Mouse (Mus musculus) hindbrain, embryonic 13.5 days (tissue): Measurements from ENCODE around the gene Atp7b. TPM values are rescaled to one million over a fixed set of nuclear protein-coding genes. Genes with fewer than 3 reads are reported as not detected.

Experiments
- ATAC-seq: fragments of 200-750 bp; cut with Nextera tagmentation; 2 replicates; pipeline ENCODE4 v1.8.0; 2017; ENCODE audit warnings: moderate TSS enrichment; ENCODE audit not compliant: low FRiP score
- H3K27ac ChIP-seq: fragments of 300-500 bp; sonication (generic); 2 replicates; pipeline ENCODE4 v1.5.1; 2015; ENCODE audit warnings: inconsistent platforms, mild to moderate bottlenecking, moderate library complexity
- H3K27me3 ChIP-seq: fragments of 300-500 bp; sonication (generic); 2 replicates; pipeline ENCODE4 v1.6.1; 2015; ENCODE audit warnings: mild to moderate bottlenecking, inconsistent platforms
- H3K36me3 ChIP-seq: fragments of 300-500 bp; sonication (generic); 2 replicates; pipeline ENCODE4 v1.6.1; 2015; ENCODE audit warnings: mild to moderate bottlenecking, inconsistent platforms
- H3K4me1 ChIP-seq: fragments of 300-500 bp; sonication (generic); replicated peaks from 2 replicates; pipeline ENCODE4 v1.6.1; 2015; ENCODE audit warnings: inconsistent platforms
- H3K4me2 ChIP-seq: fragments of 300-500 bp; sonication (generic); 2 replicates; pipeline ENCODE4 v1.6.1; 2015; ENCODE audit warnings: inconsistent platforms, mild to moderate bottlenecking, moderate library complexity
- H3K4me3 ChIP-seq: fragments of 300-500 bp; sonication (generic); 2 replicates; pipeline ENCODE4 v1.5.1; 2015; ENCODE audit warnings: mild to moderate bottlenecking, inconsistent platforms
- H3K9ac ChIP-seq: fragments of 300-500 bp; sonication (generic); 2 replicates; pipeline ENCODE4 v1.6.1; 2015; ENCODE audit warnings: mild to moderate bottlenecking, inconsistent platforms
- H3K9me3 ChIP-seq: fragments of 300-500 bp; sonication (generic); 2 replicates; pipeline ENCODE4 v1.6.1; 2016; ENCODE audit warnings: inconsistent platforms
- WGBS: fragments of 180-500 bp; shearing (Covaris S2); methylation state at CpG from one replicate; pipeline ENCODE4 v1.1.7; 2015; 5-methylcytosine and 5-hydroxymethylcytosine counted together
- polyA plus RNA-seq: library from polyadenylated mRNA; unstranded; fragments of >200 nt; fragmentation: Nextera tagmentation; extraction: Ambion mirVana; gene quantifications from 2 replicates; pipeline ENCODE4 v1.2.1, GENCODE M21; 2015

The Atp7b gene
- polyA plus RNA-seq, result 1.6 and 1.7 TPM in 2 replicates

DNA sequence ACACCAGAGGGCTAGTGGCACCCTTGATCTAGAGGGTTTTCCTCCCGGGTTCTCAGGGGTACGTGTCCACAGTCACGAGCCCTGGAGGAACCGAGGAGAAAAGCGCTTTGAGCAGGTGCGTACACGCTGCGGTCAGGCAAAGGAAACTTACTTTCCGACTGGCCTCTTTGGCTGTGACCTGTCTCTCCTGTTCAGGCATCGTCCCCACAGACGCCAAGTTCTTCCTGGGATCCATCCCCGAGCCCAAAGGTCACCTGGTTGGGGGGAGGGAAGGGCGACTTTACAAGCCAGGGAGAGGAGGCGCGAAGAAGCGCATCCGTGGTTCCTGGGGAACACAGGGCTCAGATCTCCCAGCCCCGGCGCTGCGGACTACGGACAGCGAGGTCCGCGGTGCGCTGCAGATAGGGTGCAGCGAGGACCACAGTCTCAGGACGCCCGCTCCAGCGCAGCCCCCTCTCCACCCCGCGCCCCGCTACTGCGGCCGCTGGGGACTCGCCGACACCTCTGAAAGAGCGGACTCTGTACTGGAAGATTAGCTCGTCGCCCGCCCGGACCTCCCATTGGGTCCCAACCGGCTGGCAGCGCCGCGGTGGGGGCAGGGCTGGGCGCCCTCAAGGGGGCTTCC lies at the start of gene Atp7b:
Atp7b (minus strand) TSS at position 485 of the 625 bp plus-strand sequence.
- Histone ChIP-seq H3K4me2 (peak within 1 kb of the TSS; percentile 84), H3K36me3 (peaks cover 22% of the 10 kb centered on the region), H3K9me3 (no peaks in the 10 kb centered on the region), H3K27me3 (0 out of 2 replicates have a peak, but pooled peaks cover 11% of the 10 kb centered on the region), H3K9ac (peak within 1 kb of the TSS; percentile 76), H3K27ac (peak within 1 kb of the TSS; percentile 27), H3K4me1 (peaks cover 10% of the 10 kb centered on the region), H3K4me3 (peak within 1 kb of the TSS; percentile 56)
- WGBS, result under 1% methylated on average over 45 of the region's 46 CpGs
- peak; percentile 94 for ATAC-seq

DNA sequence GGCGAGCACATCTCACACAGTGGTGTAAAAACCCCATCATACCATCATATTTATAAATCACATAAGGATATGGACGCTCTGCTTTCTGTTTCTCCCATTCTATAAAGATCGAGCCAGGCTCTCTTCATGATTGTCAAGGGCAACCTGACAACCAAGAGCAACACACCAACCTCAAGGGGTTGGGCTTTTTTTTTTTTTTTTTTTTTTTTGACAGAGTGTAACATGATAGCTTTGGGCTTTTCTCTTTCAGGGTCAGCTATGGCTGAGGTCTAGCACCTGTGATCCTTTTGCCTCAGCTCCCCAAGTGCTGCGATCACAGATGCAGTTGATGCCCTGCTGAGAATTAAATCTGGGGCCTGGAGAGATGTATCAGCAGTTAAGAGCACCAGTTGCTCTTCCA lies 46.9 kb upstream of the Atp7b start:
- H3K4me2 ChIP-seq, result no peak overlapping the region
- H3K4me1 ChIP-seq, result no peaks in the 10 kb centered on the region
- no peak overlapping the region for H3K27ac ChIP-seq
- no peaks in the 10 kb centered on the region for H3K27me3 ChIP-seq
- 78% methylated on average over 4 of the region's 4 CpGs for WGBS
- no peak for ATAC-seq
- no peak overlapping the region for H3K9ac ChIP-seq
- H3K9me3 ChIP-seq, result no peaks in the 10 kb centered on the region
- no peak overlapping the region for H3K4me3 ChIP-seq
- H3K36me3 ChIP-seq, result no peaks in the 10 kb centered on the region

GRCm38 (mm10) chr8:22091568-22091967 lies 31.5 kb upstream of the Atp7b start:
- ATAC-seq, result no peak
- Histone ChIP-seq H3K4me1 (no peaks in the 10 kb centered on the region), H3K4me2 (no peak overlapping the region), H3K27me3 (no peaks in the 10 kb centered on the region), H3K9ac (no peak overlapping the region), H3K4me3 (no peak overlapping the region), H3K36me3 (no peaks in the 10 kb centered on the region), H3K9me3 (no peaks in the 10 kb centered on the region), H3K27ac (no peak overlapping the region)
- 50% methylated on average over 8 of the region's 8 CpGs for WGBS

- H3K36me3 ChIP-seq, result no peaks in the 10 kb centered on the region
- 93% methylated on average over 4 of the region's 4 CpGs for whole genome bisulfite sequencing
- no peak overlapping the region for H3K27ac ChIP-seq
- no peak overlapping the region for H3K4me2 ChIP-seq
- H3K9me3 ChIP-seq, result no peaks in the 10 kb centered on the region
- ATAC-seq, result no peak
- no peaks in the 10 kb centered on the region for H3K27me3 ChIP-seq
- H3K4me3 ChIP-seq, result no peak overlapping the region
- no peaks in the 10 kb centered on the region for H3K4me1 ChIP-seq
- no peak overlapping the region for H3K9ac ChIP-seq
Observed at GRCm38 (mm10) chr8:22089226-22089625, 29.1 kb upstream of the Atp7b start.

- no peak overlapping the region for H3K4me2 ChIP-seq
- no peaks in the 10 kb centered on the region for H3K4me1 ChIP-seq
- no peak for ATAC-seq
- H3K9ac ChIP-seq, result no peak overlapping the region
- H3K27ac ChIP-seq, result no peak overlapping the region
- H3K27me3 ChIP-seq, result no peaks in the 10 kb centered on the region
- no peaks in the 10 kb centered on the region for H3K36me3 ChIP-seq
- WGBS, result 90% methylated on average over 9 of the region's 9 CpGs
- no peaks in the 10 kb centered on the region for H3K9me3 ChIP-seq
- H3K4me3 ChIP-seq, result no peak overlapping the region
Observed at GRCm38 (mm10) chr8:22079313-22080007, 19.4 kb upstream of the Atp7b start.

DNA sequence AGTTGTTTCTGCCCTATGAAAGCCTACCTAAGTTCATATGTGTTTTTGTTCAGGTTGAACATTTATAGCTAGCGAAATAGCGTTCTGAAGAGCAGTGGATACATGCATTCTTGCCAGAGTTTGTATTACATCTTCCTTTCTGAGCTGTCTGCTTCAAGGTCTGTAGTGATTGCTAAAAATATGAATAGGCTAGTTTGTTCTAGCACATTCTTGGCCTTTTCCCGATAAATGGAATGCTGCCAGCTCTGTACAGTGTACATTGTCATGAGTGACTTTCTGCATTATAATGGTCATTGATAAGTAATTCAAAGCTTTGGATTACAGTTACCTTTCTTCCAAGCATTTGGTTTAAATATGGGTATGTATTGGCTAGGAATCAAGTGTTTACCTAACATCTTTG lies 1.0 kb upstream of the Atp7b start:
- H3K36me3 ChIP-seq, result peaks cover 34% of the 10 kb centered on the region
- no peak overlapping the region for H3K27ac ChIP-seq
- no peaks in the 10 kb centered on the region for H3K9me3 ChIP-seq
- peak overlapping the region; percentile 60; the same call in 1 of the 2 replicates for H3K9ac ChIP-seq
- 8% methylated on average over 3 of the region's 3 CpGs for WGBS
- H3K27me3 ChIP-seq, result 0 out of 2 replicates have a peak, but pooled peaks cover 11% of the 10 kb centered on the region
- no peak for ATAC-seq
- H3K4me2 ChIP-seq, result peak overlapping the region; percentile 68
- H3K4me1 ChIP-seq, result peaks cover 10% of the 10 kb centered on the region
- H3K4me3 ChIP-seq, result peak overlapping the region; percentile 56

DNA sequence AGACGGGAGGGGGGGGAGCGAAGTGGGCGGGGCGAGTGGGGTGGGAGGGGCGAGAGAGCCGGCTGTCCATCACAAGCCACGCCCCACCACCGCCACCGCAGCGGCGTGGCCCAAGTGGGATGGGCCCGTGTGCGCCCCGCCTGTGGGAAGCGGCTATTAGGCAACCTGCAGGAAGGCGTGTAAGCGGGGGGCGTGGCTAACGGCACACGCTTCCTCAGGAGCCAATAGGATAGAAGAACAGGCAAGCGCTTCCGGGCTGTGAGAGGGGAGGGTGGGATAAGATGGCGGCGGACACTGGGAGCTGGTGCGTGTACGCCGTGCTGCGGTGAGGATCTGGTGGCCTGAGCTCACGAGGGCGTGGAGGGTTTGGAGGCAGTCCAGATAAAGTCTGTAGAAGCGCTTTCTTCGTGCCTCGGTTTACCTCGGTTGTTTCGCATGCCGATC lies 363 bp upstream of the Atp7b start, which contains the start of gene Alg11:
Alg11 (plus strand) TSS at position 276 of the 444 bp plus-strand sequence.
- Histone ChIP-seq H3K4me3 (peak within 1 kb of the TSS; percentile 56), H3K36me3 (peaks cover 28% of the 10 kb centered on the region), H3K4me2 (peak within 1 kb of the TSS; percentile 84), H3K9ac (peak within 1 kb of the TSS; percentile 76), H3K9me3 (no peaks in the 10 kb centered on the region), H3K4me1 (peaks cover 10% of the 10 kb centered on the region), H3K27me3 (0 out of 2 replicates have a peak, but pooled peaks cover 11% of the 10 kb centered on the region), H3K27ac (peak within 1 kb of the TSS; percentile 27)
- 0% methylated on average over 32 of the region's 36 CpGs for WGBS
- peak; percentile 100 for ATAC-seq

DNA sequence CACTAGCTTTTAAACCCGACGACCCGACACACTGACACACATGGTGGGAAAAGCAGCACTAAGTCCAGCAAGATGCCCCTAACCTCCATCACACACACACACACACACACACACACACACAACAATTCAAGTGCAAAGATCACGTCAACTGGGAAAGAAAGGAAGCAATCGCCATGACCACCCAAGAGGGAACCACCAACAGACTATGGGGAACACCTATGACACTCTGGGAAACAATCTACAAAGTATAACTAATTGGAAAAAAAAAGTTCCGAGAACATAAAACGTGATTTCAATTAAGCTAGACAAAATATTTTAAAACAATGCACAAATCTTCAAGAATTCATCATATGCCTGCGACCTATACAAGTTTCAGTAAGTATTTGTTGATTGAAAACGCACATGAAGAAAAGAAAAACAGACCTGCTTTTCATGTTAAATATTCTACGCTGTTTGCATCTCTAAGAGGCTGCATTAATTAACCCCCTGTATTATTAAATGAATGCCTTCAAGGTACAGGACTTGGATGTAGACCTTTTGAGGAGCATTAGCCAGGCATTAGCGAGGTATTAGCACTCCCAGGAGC lies 859 bp downstream of the Atp7b start:
- Histone ChIP-seq H3K27ac (no peak overlapping the region), H3K36me3 (peaks cover 16% of the 10 kb centered on the region), H3K27me3 (0 out of 2 replicates have a peak, but pooled peaks cover 11% of the 10 kb centered on the region), H3K9me3 (no peaks in the 10 kb centered on the region), H3K4me1 (peaks cover 10% of the 10 kb centered on the region), H3K4me2 (peak overlapping the region; percentile 84), H3K9ac (peak overlapping the region; percentile 76), H3K4me3 (peak overlapping the region; percentile 56)
- WGBS, result 39% methylated on average over 11 of the region's 11 CpGs
- ATAC-seq, result peak; percentile 0; the same call in 1 of the 2 replicates

DNA sequence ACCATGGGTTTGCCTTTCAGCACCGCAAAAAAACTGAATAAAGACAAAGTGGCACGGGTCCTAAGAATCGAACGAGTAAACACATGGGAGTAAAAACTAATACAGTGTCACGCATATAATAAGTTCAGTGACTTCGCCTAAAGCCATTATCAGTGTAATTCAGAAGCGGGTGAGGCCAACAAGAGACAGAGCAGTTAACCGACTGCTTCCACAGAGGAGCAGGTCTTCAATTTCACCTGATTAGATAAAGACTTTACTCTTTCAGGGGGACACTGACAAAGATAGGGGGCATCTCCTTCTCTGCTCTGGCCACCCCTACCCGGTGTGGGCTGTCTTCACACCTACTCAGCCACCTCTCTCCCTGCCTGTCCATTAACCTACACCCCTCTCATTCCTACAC lies 1.7 kb downstream of the Atp7b start:
- H3K4me1 ChIP-seq, result peaks cover 10% of the 10 kb centered on the region
- no peaks in the 10 kb centered on the region for H3K9me3 ChIP-seq
- 80% methylated on average over 9 of the region's 9 CpGs for WGBS
- 0 out of 2 replicates have a peak, but pooled peaks cover 11% of the 10 kb centered on the region for H3K27me3 ChIP-seq
- H3K36me3 ChIP-seq, result peaks cover 9% of the 10 kb centered on the region
- H3K9ac ChIP-seq, result no peak overlapping the region
- no peak overlapping the region for H3K4me2 ChIP-seq
- no peak overlapping the region for H3K4me3 ChIP-seq
- no peak overlapping the region for H3K27ac ChIP-seq
- no peak for ATAC-seq

DNA sequence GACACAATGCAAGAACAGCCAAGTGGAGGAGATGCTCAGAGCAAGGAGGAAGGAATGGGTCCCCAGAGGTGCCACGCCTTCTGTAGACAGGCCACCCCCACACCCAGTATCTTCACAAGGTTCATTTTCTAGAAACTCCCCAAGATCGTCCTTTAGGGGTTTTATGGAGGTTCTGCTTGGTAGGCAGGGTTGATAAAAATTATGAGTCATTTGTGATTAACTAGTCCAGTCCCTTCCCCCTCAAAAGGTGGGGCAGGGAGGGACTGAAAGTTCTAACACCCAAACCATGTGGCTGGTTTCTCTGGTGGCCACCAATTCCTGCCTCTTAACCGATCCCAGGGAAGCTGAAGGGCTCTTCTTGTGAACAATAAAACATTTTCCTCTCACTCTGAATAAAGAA lies 3.3 kb downstream of the Atp7b start:
- Histone ChIP-seq H3K27me3 (0 out of 2 replicates have a peak, but pooled peaks cover 11% of the 10 kb centered on the region), H3K4me3 (no peak overlapping the region), H3K4me1 (peaks cover 10% of the 10 kb centered on the region), H3K4me2 (no peak overlapping the region), H3K9me3 (no peaks in the 10 kb centered on the region), H3K27ac (no peak overlapping the region), H3K36me3 (no peaks in the 10 kb centered on the region), H3K9ac (no peak overlapping the region)
- WGBS, result 82% methylated on average over 3 of the region's 3 CpGs
- ATAC-seq, result no peak

GRCm38 (mm10) chr8:22055492-22055877 lies 4.6 kb downstream of the Atp7b start:
- H3K9ac ChIP-seq, result no peak overlapping the region
- WGBS, result 92% methylated on average over 2 of the region's 2 CpGs
- H3K27ac ChIP-seq, result no peak overlapping the region
- no peak overlapping the region for H3K4me3 ChIP-seq
- 0 out of 2 replicates have a peak, but pooled peaks cover 11% of the 10 kb centered on the region for H3K27me3 ChIP-seq
- no peak for ATAC-seq
- H3K4me1 ChIP-seq, result peaks cover 3% of the 10 kb centered on the region; the same call in 1 of the 2 replicates
- no peaks in the 10 kb centered on the region for H3K36me3 ChIP-seq
- no peak overlapping the region for H3K4me2 ChIP-seq
- no peaks in the 10 kb centered on the region for H3K9me3 ChIP-seq
